Mouse (Mus musculus): ENCODE data around the gene Pip4p1. TPM values are rescaled to one million over a fixed set of nuclear protein-coding genes. Genes with fewer than 3 reads are reported as not detected.
A peak's percentile ranks its signal among the peaks of the same experiment; 100 is the strongest.
"Not testable (repeated sequence)": the region's sequence is repeated elsewhere in the genome, so short reads cannot be mapped to it uniquely, and the experiment has no call there.

The Pip4p1 gene
- polyA plus RNA-seq, 1 experiment from 2014 or later: 54.5 TPM

- no peak overlapping the region for H3K27ac ChIP-seq
- no peaks in the 10 kb centered on the region for H3K27me3 ChIP-seq
- no peak overlapping the region for H3K9ac ChIP-seq
- H3K9me3 ChIP-seq: no peaks in the 10 kb centered on the region
- no peaks in the 10 kb centered on the region for H3K36me3 ChIP-seq
- H3K4me2 ChIP-seq (replicated peaks): no peak overlapping the region
- no peak for ATAC-seq (ENCODE audit: insufficient number of reproducible peaks, insufficient read depth, low FRiP score, low TSS enrichment)
- 77% methylated on average over 4 of the region's 4 CpGs for WGBS
- H3K4me3 ChIP-seq: no peak overlapping the region
- H3K4me1 ChIP-seq: peaks cover 8% of the 10 kb centered on the region; the same call in 1 of the 2 replicates
These were observed 25.9 kb downstream of the Pip4p1 start for GRCm38 (mm10) chr14:50904828-50905129.

- WGBS: 2% methylated on average over 26 of the region's 26 CpGs
- H3K4me3 ChIP-seq: peak overlapping the region; percentile 33
- peak overlapping the region; percentile 69 for H3K4me2 ChIP-seq (replicated peaks)
- no peak overlapping the region for H3K27ac ChIP-seq
- H3K36me3 ChIP-seq: no peaks in the 10 kb centered on the region
- peak; percentile 63; the same call in 1 of the 2 replicates for ATAC-seq (ENCODE audit: insufficient number of reproducible peaks, insufficient read depth, low FRiP score, low TSS enrichment)
- H3K4me1 ChIP-seq: peaks cover 8% of the 10 kb centered on the region; the same call in 1 of the 2 replicates
- H3K27me3 ChIP-seq: no peaks in the 10 kb centered on the region
- no peaks in the 10 kb centered on the region for H3K9me3 ChIP-seq
- peak overlapping the region; percentile 56 for H3K9ac ChIP-seq
These were observed 26.5 kb downstream of the Pip4p1 start for GRCm38 (mm10) chr14:50903973-50904827.

GRCm38 (mm10) chr14:50897992-50898391, 32.7 kb downstream of the Pip4p1 start:
- not testable (repeated sequence) for H3K4me1 ChIP-seq; H3K27ac ChIP-seq; H3K4me3 ChIP-seq; H3K9ac ChIP-seq; ATAC-seq (ENCODE audit: insufficient number of reproducible peaks, insufficient read depth, low FRiP score, low TSS enrichment); H3K4me2 ChIP-seq (replicated peaks); H3K9me3 ChIP-seq; H3K36me3 ChIP-seq
- WGBS: 96% methylated on average over 2 of the region's 2 CpGs
- H3K27me3 ChIP-seq: peaks cover 14% of the 10 kb centered on the region

GRCm38 (mm10) chr14:50897374-50897765, 33.3 kb downstream of the Pip4p1 start, which contains the start of gene Klhl33:
TSS of gene Klhl33 (minus strand) at chr14:50897507.
- no peak for ATAC-seq (ENCODE audit: insufficient number of reproducible peaks, insufficient read depth, low FRiP score, low TSS enrichment)
- 32% methylated on average over 7 of the region's 7 CpGs for WGBS
- Histone ChIP-seq H3K9ac (peak within 1 kb of the TSS; percentile 59), H3K4me1 (peaks cover 9% of the 10 kb centered on the region), H3K27ac (no peak within 1 kb of the TSS), H3K9me3 (no peaks in the 10 kb centered on the region), H3K36me3 (no peaks in the 10 kb centered on the region), H3K4me2 (replicated peaks) (peak within 1 kb of the TSS; percentile 84), H3K27me3 (peaks cover 14% of the 10 kb centered on the region), H3K4me3 (peak within 1 kb of the TSS; percentile 43)

DNA sequence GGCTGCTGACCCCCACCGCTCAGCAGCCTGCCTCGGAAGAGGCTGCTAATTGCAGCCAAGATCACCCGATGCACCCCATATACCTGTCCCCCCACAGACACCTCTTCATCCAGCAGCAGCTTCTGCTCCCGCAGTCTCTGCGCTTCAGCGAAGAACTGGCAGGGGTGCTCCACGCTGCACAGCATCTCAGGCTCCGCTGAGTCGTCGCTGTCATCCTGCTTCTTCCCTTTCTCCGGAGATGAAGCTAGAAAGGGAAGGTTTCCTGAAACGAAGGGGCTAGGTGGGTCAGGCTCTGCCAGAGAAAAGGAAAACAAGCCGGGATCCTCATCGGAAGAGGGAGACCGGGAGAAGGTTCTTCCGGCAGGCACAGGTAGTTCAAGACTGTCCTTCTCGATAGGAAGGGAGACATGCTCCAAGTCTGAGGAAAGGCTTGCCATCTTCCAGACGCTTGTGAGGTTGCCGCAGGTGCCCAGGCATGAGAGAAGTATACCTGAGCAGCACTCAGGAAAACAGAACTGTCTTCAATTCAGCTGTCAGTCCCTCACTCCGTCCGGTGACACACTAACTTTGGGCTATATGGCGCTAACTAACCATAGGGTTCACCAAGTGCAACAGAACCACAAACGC, 33.8 kb downstream of the Pip4p1 start:
- Histone ChIP-seq H3K9me3 (no peaks in the 10 kb centered on the region), H3K27me3 (peaks cover 14% of the 10 kb centered on the region), H3K9ac (peak overlapping the region; percentile 59), H3K4me1 (peaks cover 9% of the 10 kb centered on the region), H3K4me2 (replicated peaks) (peak overlapping the region; percentile 84), H3K27ac (no peak overlapping the region), H3K4me3 (peak overlapping the region; percentile 43), H3K36me3 (no peaks in the 10 kb centered on the region)
- 14% methylated on average over 23 of the region's 23 CpGs for WGBS
- ATAC-seq (ENCODE audit: insufficient number of reproducible peaks, insufficient read depth, low FRiP score, low TSS enrichment): no peak

DNA sequence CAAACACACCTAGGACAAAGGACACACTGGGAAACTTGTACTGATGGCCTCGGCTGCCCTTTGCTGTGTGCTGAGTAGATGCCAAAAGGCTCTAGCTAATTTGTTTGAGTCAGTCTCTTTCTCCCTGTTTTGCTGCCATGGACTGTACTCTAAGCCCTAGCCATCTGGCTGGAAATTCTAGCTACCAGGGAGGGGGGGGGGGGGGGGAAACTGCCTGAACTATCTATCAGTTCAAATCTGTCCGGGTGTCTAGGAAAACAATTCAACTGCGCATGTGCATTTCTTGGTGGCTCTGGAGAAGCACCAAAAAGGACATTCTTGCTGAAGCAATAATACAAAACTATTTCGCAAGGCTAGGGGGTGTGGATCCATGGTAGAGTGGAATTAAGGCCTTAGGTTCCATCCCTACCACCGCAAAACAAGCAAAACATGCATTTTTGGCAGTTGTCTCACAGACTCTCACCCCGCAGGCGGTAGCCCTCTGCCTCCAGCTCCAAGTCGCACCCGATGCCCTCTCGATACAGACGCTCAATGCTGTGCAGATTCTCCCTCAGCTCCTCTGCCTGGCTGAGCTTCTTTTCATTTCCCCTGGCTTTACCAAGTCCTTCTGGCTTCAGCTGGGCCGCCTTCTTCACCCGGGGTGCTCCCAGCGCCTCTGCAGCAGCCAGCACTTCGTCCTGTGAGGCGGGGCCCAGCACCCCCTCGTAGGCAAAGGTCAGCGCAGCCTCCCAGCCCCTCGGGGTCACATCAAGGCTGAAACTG, 34.5 kb downstream of the Pip4p1 start:
- H3K27ac ChIP-seq: no peak overlapping the region

DNA sequence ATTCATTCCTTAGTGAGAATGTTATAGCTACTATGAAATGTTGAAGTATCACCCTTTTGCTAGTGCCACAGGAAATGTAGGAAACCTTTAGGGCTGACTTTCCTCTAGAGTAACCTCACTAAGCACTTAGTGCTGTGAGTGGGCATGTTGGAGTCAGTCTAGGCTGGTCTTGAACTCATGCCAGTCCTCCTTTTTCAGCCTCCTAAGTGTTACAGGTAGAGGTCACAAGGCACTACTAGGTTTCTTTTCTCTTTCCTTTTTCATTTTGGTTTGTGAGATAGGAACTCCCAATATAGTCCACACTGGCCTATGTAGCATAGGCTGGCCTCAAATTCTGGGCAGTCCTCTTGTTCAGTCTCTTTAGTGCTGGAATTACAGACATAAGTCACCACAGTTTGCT, 35.2 kb downstream of the Pip4p1 start:
- H3K4me1 ChIP-seq: peaks cover 9% of the 10 kb centered on the region
- no peak overlapping the region for H3K4me3 ChIP-seq
- no peak for ATAC-seq (ENCODE audit: insufficient number of reproducible peaks, insufficient read depth, low FRiP score, low TSS enrichment)
- no peak overlapping the region for H3K4me2 ChIP-seq (replicated peaks)
- H3K36me3 ChIP-seq: no peaks in the 10 kb centered on the region
- H3K27ac ChIP-seq: no peak overlapping the region
- peaks cover 14% of the 10 kb centered on the region for H3K27me3 ChIP-seq
- H3K9me3 ChIP-seq: no peaks in the 10 kb centered on the region
- no peak overlapping the region for H3K9ac ChIP-seq

More for the DNA sequence above, 34.5 kb downstream of the Pip4p1 start:
- Histone ChIP-seq H3K9ac (peak overlapping the region; percentile 59), H3K4me2 (replicated peaks) (peak overlapping the region; percentile 84), H3K9me3 (no peaks in the 10 kb centered on the region), H3K4me3 (peak overlapping the region; percentile 43), H3K4me1 (peaks cover 9% of the 10 kb centered on the region), H3K36me3 (no peaks in the 10 kb centered on the region), H3K27me3 (peaks cover 14% of the 10 kb centered on the region)
- WGBS: 16% methylated on average over 19 of the region's 19 CpGs
- no peak; the same call in 1 of the 2 replicates for ATAC-seq (ENCODE audit: insufficient number of reproducible peaks, insufficient read depth, low FRiP score, low TSS enrichment)

DNA sequence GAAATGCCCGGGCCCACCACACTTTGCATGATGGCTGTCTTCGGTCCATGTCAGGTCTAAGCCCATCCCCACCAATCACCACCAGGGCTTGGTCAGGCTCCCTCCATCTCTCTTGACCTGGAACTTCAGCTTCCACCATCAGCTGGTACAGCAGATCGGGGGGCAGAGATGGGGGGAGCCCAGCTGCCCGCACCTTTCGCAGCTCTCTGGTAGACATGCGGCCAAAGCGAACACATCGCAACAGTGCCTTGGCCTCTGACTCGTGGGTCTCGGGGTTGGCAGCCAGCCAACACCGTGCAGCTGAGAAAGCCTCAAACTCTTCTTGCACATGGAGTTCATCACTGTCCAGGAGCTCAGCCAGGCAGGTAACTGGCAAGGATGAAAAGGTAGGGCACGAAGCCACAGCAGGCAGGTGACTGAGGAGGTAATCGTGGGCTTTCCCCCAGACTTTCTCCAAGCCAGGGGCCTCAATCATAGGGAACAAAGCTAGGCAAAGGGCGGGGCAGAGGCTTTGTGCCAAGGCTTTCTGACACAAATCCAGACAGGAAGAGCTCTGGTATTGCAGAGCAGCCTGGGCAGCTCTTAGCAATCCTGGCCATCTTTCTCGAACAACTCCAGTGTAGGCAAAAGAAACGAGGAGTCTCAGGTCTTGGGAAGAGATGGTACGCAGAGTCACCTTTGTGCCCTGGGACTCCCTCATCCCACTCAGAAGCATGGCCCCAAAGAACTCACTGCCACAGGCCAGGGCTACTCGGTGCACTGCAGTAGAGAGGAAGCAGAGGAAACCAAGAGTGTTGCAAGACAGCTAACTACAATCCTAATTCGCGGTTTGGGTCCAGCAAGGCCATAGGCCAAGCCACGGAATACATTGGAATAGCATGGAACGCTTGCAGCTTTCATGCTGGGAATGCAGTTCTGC, 37.9 kb downstream of the Pip4p1 start:
- Histone ChIP-seq H3K9me3 (no peaks in the 10 kb centered on the region), H3K9ac (no peak overlapping the region), H3K27ac (no peak overlapping the region), H3K4me3 (no peak overlapping the region), H3K4me1 (peaks cover 9% of the 10 kb centered on the region), H3K4me2 (replicated peaks) (no peak overlapping the region), H3K36me3 (no peaks in the 10 kb centered on the region), H3K27me3 (peaks cover 14% of the 10 kb centered on the region)
- 86% methylated on average over 22 of the region's 22 CpGs for WGBS
- ATAC-seq (ENCODE audit: insufficient number of reproducible peaks, insufficient read depth, low FRiP score, low TSS enrichment): no peak

GRCm38 (mm10) chr14:50892091-50892490, 38.6 kb downstream of the Pip4p1 start:
- Histone ChIP-seq H3K9ac (no peak overlapping the region), H3K27ac (no peak overlapping the region), H3K9me3 (no peaks in the 10 kb centered on the region), H3K36me3 (no peaks in the 10 kb centered on the region), H3K4me2 (replicated peaks) (no peak overlapping the region), H3K4me3 (no peak overlapping the region), H3K4me1 (peaks cover 9% of the 10 kb centered on the region), H3K27me3 (peaks cover 14% of the 10 kb centered on the region)
- 81% methylated on average over 7 of the region's 7 CpGs for WGBS
- no peak for ATAC-seq (ENCODE audit: insufficient number of reproducible peaks, insufficient read depth, low FRiP score, low TSS enrichment)

DNA sequence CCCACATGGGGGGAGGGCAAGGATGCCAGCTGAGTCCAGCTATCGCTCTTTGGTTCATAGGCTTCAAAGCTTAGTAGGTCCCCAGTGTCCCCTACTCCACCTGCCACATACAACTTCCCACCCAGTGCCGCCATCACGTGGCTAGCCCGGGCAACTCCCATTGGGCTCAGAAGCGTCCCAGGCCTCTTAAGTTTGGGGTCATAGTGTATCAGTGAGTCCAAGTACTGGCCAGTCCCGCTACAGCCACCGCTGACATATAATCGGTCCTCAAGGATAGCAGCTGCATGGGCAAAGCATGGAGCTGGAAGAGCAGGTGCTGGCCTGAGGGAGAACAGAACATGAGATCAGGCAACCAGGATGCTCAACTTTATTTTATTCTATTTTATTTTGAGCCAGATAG, 39.0 kb downstream of the Pip4p1 start:
- Histone ChIP-seq H3K4me2 (replicated peaks) (no peak overlapping the region), H3K9ac (no peak overlapping the region), H3K27ac (no peak overlapping the region), H3K4me3 (no peak overlapping the region), H3K27me3 (peaks cover 11% of the 10 kb centered on the region), H3K36me3 (no peaks in the 10 kb centered on the region), H3K4me1 (peaks cover 7% of the 10 kb centered on the region), H3K9me3 (no peaks in the 10 kb centered on the region)
- 92% methylated on average over 8 of the region's 8 CpGs for WGBS
- ATAC-seq (ENCODE audit: insufficient number of reproducible peaks, insufficient read depth, low FRiP score, low TSS enrichment): no peak
